Mouse (Mus musculus): ENCODE data around the gene Tfap2e.
A peak's percentile ranks its signal among the peaks of the same experiment; 100 is the strongest.

Gene Tfap2e

GRCm38 (mm10) chr4:126736001-126736414 lies at the start of gene Tfap2e:
Gene Tfap2e (minus strand): TSS chr4:126736240.
- peak; percentile 24 for DNase-seq

GRCm38 (mm10) chr4:126782996-126783395 lies 47.0 kb upstream of the Tfap2e start:
- DNase-seq = no peak

GRCm38 (mm10) chr4:126782512-126782911 lies 46.5 kb upstream of the Tfap2e start:
- DNase-seq = no peak

GRCm38 (mm10) chr4:126781871-126782270 lies 45.8 kb upstream of the Tfap2e start:
- DNase-seq = no peak

GRCm38 (mm10) chr4:126779826-126780775 lies 44.1 kb upstream of the Tfap2e start:
- no peak for DNase-seq

- DNase-seq = no peak
These were observed 43.1 kb upstream of the Tfap2e start for GRCm38 (mm10) chr4:126779148-126779581.

GRCm38 (mm10) chr4:126775182-126775581 lies 39.1 kb upstream of the Tfap2e start:
- no peak for DNase-seq

GRCm38 (mm10) chr4:126773871-126774270 lies 37.8 kb upstream of the Tfap2e start:
- no peak for DNase-seq

GRCm38 (mm10) chr4:126770831-126771230 lies 34.8 kb upstream of the Tfap2e start:
- no peak for DNase-seq

GRCm38 (mm10) chr4:126769800-126770563 lies 33.9 kb upstream of the Tfap2e start:
- DNase-seq = no peak

GRCm38 (mm10) chr4:126763483-126763882 lies 27.4 kb upstream of the Tfap2e start:
- DNase-seq = no peak

- no peak for DNase-seq
These were observed 26.7 kb upstream of the Tfap2e start for GRCm38 (mm10) chr4:126762586-126763359.

- no peak for DNase-seq
These were observed 23.4 kb upstream of the Tfap2e start for GRCm38 (mm10) chr4:126759435-126759834.

GRCm38 (mm10) chr4:126758299-126758698 lies 22.3 kb upstream of the Tfap2e start:
- no peak for DNase-seq

GRCm38 (mm10) chr4:126756766-126757165 lies 20.7 kb upstream of the Tfap2e start:
- DNase-seq = peak; percentile 60

- no peak for DNase-seq
These were observed 18.8 kb upstream of the Tfap2e start for GRCm38 (mm10) chr4:126754736-126755374.

GRCm38 (mm10) chr4:126754231-126754611 lies 18.2 kb upstream of the Tfap2e start:
- no peak for DNase-seq

GRCm38 (mm10) chr4:126753268-126754230 lies 17.5 kb upstream of the Tfap2e start, which contains the start of the genes Ncdn and AU040320:
Gene Ncdn (minus strand): TSS chr4:126753438.
Gene AU040320 (plus strand): TSS chr4:126753544.
- DNase-seq = peak; percentile 97

GRCm38 (mm10) chr4:126752608-126753141 lies 16.6 kb upstream of the Tfap2e start:
- DNase-seq = no peak

- no peak for DNase-seq
These were observed 16.1 kb upstream of the Tfap2e start for GRCm38 (mm10) chr4:126752024-126752607.
